In the genomic region with DNA sequence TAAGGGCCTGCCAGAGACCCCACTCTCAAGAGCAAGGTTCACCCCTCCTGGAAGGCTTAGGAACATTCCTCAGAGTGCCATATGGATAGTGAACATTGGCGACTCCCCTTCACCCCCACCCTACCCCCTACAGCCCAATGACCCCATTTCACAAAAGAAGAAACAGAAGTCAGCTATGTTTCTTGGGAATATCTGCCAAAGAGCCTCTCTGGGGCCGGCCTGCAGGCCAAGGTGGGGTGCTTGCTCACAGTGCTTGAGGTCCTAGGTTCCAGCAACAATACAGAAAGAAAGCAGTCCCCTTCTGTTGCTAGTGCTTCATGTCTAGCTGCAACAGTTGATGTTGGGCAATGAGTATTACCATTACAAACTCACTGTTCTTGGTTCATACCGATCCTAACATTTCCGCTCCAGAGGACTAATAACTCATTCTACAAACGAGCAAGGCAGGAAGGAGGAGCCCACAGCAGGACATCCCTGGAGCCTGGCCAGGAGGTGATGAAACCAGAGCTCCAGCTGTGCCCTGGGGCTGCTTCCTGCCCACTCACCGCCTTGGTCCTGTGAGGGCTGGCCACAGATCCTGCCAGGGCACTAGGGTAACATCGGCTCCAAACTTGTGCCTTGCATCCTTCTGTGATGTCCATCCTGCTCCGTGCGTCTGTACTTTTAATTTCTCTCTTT, we compare ENCODE assay signal across 10 mouse cellular contexts. TPM values are rescaled to one million over a fixed set of nuclear protein-coding genes. Genes with fewer than 3 reads are reported as not detected.
DNase-seq lines count a peak whose midpoint lies in the region; ATAC-seq and TF ChIP-seq lines count a peak whose summit lies in the region.
"Had no signal": no experiment of that assay in that cellular context is flagged by ENCODE, and none has a peak within 500 bp of the region (broad histone marks: within the 10 kb centered on the region; RNA-seq: fewer than 3 reads in every experiment).

No protein-coding gene starts in this region.

- H3K4me1 ChIP-seq in heart, adult 2 months (ENCODE audit: control insufficient read depth, insufficient read depth, low read length), result peaks cover 10% of the 10 kb centered on the region
- peaks cover 44% of the 10 kb centered on the region for H3K4me1 ChIP-seq in cerebellum, adult 2 months (ENCODE audit: control insufficient read depth, insufficient read depth, low read length)
- peaks cover 34% of the 10 kb centered on the region for H3K4me1 ChIP-seq in kidney, postnatal 0 days (replicated peaks; ENCODE audit: insufficient read depth, low read length)

- no peak overlapping the region for H3K9ac ChIP-seq in heart, adult 2 months (ENCODE audit: low read depth, low read length)
- H3K9ac ChIP-seq in kidney, postnatal 0 days (ENCODE audit: low read depth, low read length), result no peak overlapping the region
- H3K9ac ChIP-seq: embryonic facial prominence, embryonic 13.5 days; limb, embryonic 13.5 days had no signal

- DNase-seq in heart, adult 2 months, result peak; percentile 56 to 65
- DNase-seq in heart, adult 8-10 months (ENCODE audit: low spot score), result no peak
- peak; percentile 92 for DNase-seq in 416B (ENCODE audit: low read depth)
- DNase-seq in cerebellum, adult 2 months, result peak; percentile 76 to 79
- peak; percentile 84 for DNase-seq in kidney, postnatal 0 days (ENCODE audit: low spot score)
- no peak for DNase-seq in frontal cortex, postnatal 25 days (ENCODE audit: low spot score in 2 of 2)
- no peak for DNase-seq in layer of hippocampus, postnatal 25 days (ENCODE audit: extremely low spot score in 1 of 2, low spot score in 1 of 2)
- no peak for DNase-seq in right cerebral cortex, postnatal 10 days (ENCODE audit: low spot score in 2 of 2)

- no peak overlapping the region for H3K27ac ChIP-seq in heart, adult 2 months
- H3K27ac ChIP-seq in cerebellum, adult 2 months (ENCODE audit: insufficient read depth, low read length), result peak overlapping the region; percentile 93
- H3K27ac ChIP-seq in kidney, postnatal 0 days, result no peak overlapping the region
- H3K27ac ChIP-seq: embryonic facial prominence, embryonic 13.5 days; limb, embryonic 13.5 days had no signal

- no peak for TF ChIP-seq EP300 in heart, adult 2 months (IDR thresholded peaks at IDR 0.05; ENCODE audit: insufficient read depth, low read depth, low read length)

- intact Hi-C loops in heart, adult 2 months (cut with DNase I), result loop anchor here (5.0 kb wide), 1 partner anchor 60 kb away; the partner anchor contains the start of genes Wars and Wdr25

- no peaks in the 10 kb centered on the region; the same call in 1 of the 2 replicates for H3K79me2 ChIP-seq in heart, adult 2 months (replicated peaks; ENCODE audit: control insufficient read depth, insufficient read depth, low read length)

- ATAC-seq in kidney, postnatal 0 days (replicated peaks; ENCODE audit: low FRiP score, low read depth), result no peak

- no peaks in the 10 kb centered on the region for H3K27me3 ChIP-seq in heart, adult 2 months (ENCODE audit: control insufficient read depth, insufficient read depth, low read length)
- no peaks in the 10 kb centered on the region for H3K27me3 ChIP-seq in cerebellum, adult 2 months (ENCODE audit: control insufficient read depth, insufficient read depth, low read length)
- H3K27me3 ChIP-seq in kidney, postnatal 0 days (ENCODE audit: insufficient read depth, low read length), result no peaks in the 10 kb centered on the region
- H3K27me3 ChIP-seq: embryonic facial prominence, embryonic 13.5 days; limb, embryonic 13.5 days had no signal

- H3K4me3 ChIP-seq in heart, adult 2 months, result no peak overlapping the region
- H3K4me3 ChIP-seq in cerebellum, adult 2 months (replicated peaks; ENCODE audit: insufficient read depth, low read depth, low read length), result peak overlapping the region; percentile 87
- H3K4me3 ChIP-seq in kidney, postnatal 0 days (replicated peaks; ENCODE audit: low read depth, low read length), result no peak overlapping the region
- H3K4me3 ChIP-seq: embryonic facial prominence, embryonic 13.5 days; limb, embryonic 13.5 days had no signal

- H3K36me3 ChIP-seq in heart, adult 2 months (ENCODE audit: control insufficient read depth, insufficient read depth, low read length), result no peaks in the 10 kb centered on the region
- peaks cover 1% of the 10 kb centered on the region; the same call in 1 of the 2 replicates for H3K36me3 ChIP-seq in kidney, postnatal 0 days (ENCODE audit: insufficient read depth, low read length)

- H3K4me2 ChIP-seq in kidney, postnatal 0 days (ENCODE audit: low read length), result peak overlapping the region; percentile 18; the same call in 1 of the 2 replicates
- H3K4me2 ChIP-seq: embryonic facial prominence, embryonic 13.5 days; limb, embryonic 13.5 days had no signal

- H3K9me3 ChIP-seq in kidney, postnatal 0 days (replicated peaks; ENCODE audit: low read length), result no peaks in the 10 kb centered on the region
- H3K9me3 ChIP-seq: embryonic facial prominence, embryonic 13.5 days; limb, embryonic 13.5 days had no signal

- TF ChIP-seq POLR2A in heart, adult 2 months (IDR thresholded peaks at IDR 0.05; ENCODE audit: insufficient read depth, low read depth, low read length), result no peak
- no peak for TF ChIP-seq POLR2A in cerebellum, adult 2 months (IDR thresholded peaks at IDR 0.05; ENCODE audit: borderline replicate concordance, insufficient read depth, low read length)

- no peak for TF ChIP-seq CTCF in heart, adult 2 months (IDR thresholded peaks at IDR 0.05)
- no peak for TF ChIP-seq CTCF in cerebellum, adult 2 months (IDR thresholded peaks at IDR 0.05; ENCODE audit: borderline replicate concordance, insufficient read depth, low read depth, low read length)
- no peak for TF ChIP-seq CTCF in kidney, postnatal 0 days (IDR thresholded peaks at IDR 0.05; ENCODE audit: low read depth)

- 59% methylated on average over 9 of the region's 9 CpGs for WGBS in heart, adult 2 months
- 4% methylated on average over 9 of the region's 9 CpGs for WGBS in cerebellum, adult 2 months
- WGBS in kidney, postnatal 0 days, result 25% methylated on average over 9 of the region's 9 CpGs

RNA-seq across cellular contexts. Expression of gene Slc25a29, which starts 3.6 kb away (rescaled TPM):
- total RNA-seq in heart, adult 2 months (2021), result 10 to 100 TPM in 1 of 2 experiments, 1 to 10 TPM in 1; 8.0 to 16.8 TPM
- polyA plus RNA-seq in heart, adult 2 months (2012; rRNA removed), result 14.2 and 17.3 TPM in 2 replicates
- total RNA-seq in heart, adult 8-10 months (2022), result 10 to 100 TPM; 13.1 to 16.9 (median 14.1) TPM
- 42.4 and 43.4 TPM in 2 replicates for polyA plus RNA-seq in cerebellum, adult 2 months (2012; rRNA removed)
- polyA plus RNA-seq in kidney, postnatal 0 days (2015; fragmentation: Nextera tagmentation; extraction: Ambion mirVana), result 6.4 and 6.6 TPM in 2 replicates
- total RNA-seq in layer of hippocampus, postnatal 25 days (2021), result 10 to 100 TPM; 18.4 to 22.1 TPM

RNA-seq across cellular contexts. Expression of gene Slc25a47, which starts 3.7 kb away (rescaled TPM):
- 1 to 10 TPM; 6.5 to 7.1 TPM for total RNA-seq in heart, adult 2 months (2021)
- 10.5 and 15.0 TPM in 2 replicates for polyA plus RNA-seq in heart, adult 2 months (2012; rRNA removed)
- 1 to 10 TPM; 6.9 to 7.6 (median 7.3) TPM for total RNA-seq in heart, adult 8-10 months (2022)
- 9.8 and 12.5 TPM in 2 replicates for polyA plus RNA-seq in cerebellum, adult 2 months (2012; rRNA removed)
- polyA plus RNA-seq in kidney, postnatal 0 days (2015; fragmentation: Nextera tagmentation; extraction: Ambion mirVana), result 7.1 and 7.6 TPM in 2 replicates
- total RNA-seq in layer of hippocampus, postnatal 25 days (2021), result 10 to 100 TPM in 1 of 2 experiments, 1 to 10 TPM in 1; 10.0 to 12.0 TPM

RNA-seq across cellular contexts. Expression of gene Yy1, which starts 39.3 kb away (rescaled TPM):
- total RNA-seq in heart, adult 2 months (2021), result 10 to 100 TPM; 34.4 to 38.8 TPM
- polyA plus RNA-seq in heart, adult 2 months (2012; rRNA removed), result 7.1 and 10.3 TPM in 2 replicates
- 10 to 100 TPM; 24.8 to 34.8 (median 28.6) TPM for total RNA-seq in heart, adult 8-10 months (2022)
- 23.9 and 26.3 TPM in 2 replicates for polyA plus RNA-seq in cerebellum, adult 2 months (2012; rRNA removed)
- polyA plus RNA-seq in kidney, postnatal 0 days (2015; fragmentation: Nextera tagmentation; extraction: Ambion mirVana), result 15.6 and 17.3 TPM in 2 replicates
- total RNA-seq in layer of hippocampus, postnatal 25 days (2021), result 10 to 100 TPM; 48.9 to 51.6 TPM

Comparison
In these comparisons a context has a peak if more than half of its experiments do, and no peak if none do; other contexts are left out.
1. DNase-seq: peak in heart, adult 2 months (2 of 2), 416B (single experiment), cerebellum, adult 2 months (2 of 2) and kidney, postnatal 0 days (single experiment); none in heart, adult 8-10 months (single experiment), frontal cortex, postnatal 25 days (0 of 2), layer of hippocampus, postnatal 25 days (0 of 2) and right cerebral cortex, postnatal 10 days (0 of 2).